Comparison of ENCODE assay signal across 9 mouse cellular contexts in the genomic region with DNA sequence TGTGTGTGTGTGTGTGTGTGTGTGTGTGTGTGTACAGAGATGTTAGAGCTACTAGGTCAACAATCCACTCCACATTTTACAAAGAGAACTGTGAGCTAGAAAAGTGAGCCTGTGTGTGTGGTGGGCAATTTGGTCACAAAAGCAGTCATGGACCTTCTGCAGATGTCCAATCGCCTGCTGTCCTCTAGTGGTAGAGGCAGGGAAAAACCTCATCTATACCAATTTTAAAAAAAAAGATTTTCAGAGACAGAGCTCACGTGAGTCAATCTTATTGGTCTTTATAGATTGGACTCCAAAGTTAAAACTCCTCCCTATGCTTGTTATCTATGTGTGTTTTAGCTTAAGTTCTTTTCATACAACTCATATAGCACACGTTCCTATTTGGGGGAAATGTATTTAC.
DNase-seq lines count a peak whose midpoint lies in the region; ATAC-seq and TF ChIP-seq lines count a peak whose summit lies in the region.
"Had no signal": no experiment of that assay in that cellular context is flagged by ENCODE, and none has a peak within 500 bp of the region (broad histone marks: within the 10 kb centered on the region; RNA-seq: fewer than 3 reads in every experiment).

No protein-coding gene starts in this region.

- peak; percentile 94 for TF ChIP-seq CTCF in cortical plate, adult 2 months (IDR thresholded peaks at IDR 0.05; ENCODE audit: extremely low read depth, insufficient read depth, low read length)

- no peak overlapping the region for H3K4me2 ChIP-seq in liver, embryonic 13.5 days
- no peak overlapping the region for H3K4me2 ChIP-seq in liver, embryonic 12.5 days
- H3K4me2 ChIP-seq: heart, embryonic 13.5 days had no signal

- no peak overlapping the region for H3K9ac ChIP-seq in liver, embryonic 13.5 days
- no peak overlapping the region for H3K9ac ChIP-seq in liver, embryonic 12.5 days
- H3K9ac ChIP-seq: heart, embryonic 13.5 days had no signal

- WGBS in liver, embryonic 13.5 days (ENCODE audit: insufficient replicate concordance), result 6% methylated on average over 3 of the region's 3 CpGs
- WGBS in liver, embryonic 12.5 days (ENCODE audit: insufficient replicate concordance), result 8% methylated on average over 3 of the region's 3 CpGs
- WGBS in limb, embryonic 10.5 days, result 17% methylated on average over 3 of the region's 3 CpGs

- no peak for ATAC-seq in liver, embryonic 13.5 days (ENCODE audit: low read depth)
- ATAC-seq in liver, embryonic 12.5 days, result no peak
- peak; percentile 92 to 94 for ATAC-seq in hematopoietic stem cell, adult 5-6 weeks (replicated peaks in 1 of 2; ENCODE audit: insufficient read depth in 1 of 2, low FRiP score in 2 of 2, low TSS enrichment in 1 of 2, low read depth in 1 of 2, poor library complexity in 2 of 2, severe bottlenecking in 2 of 2)

- no peaks in the 10 kb centered on the region for H3K36me3 ChIP-seq in liver, embryonic 13.5 days
- no peaks in the 10 kb centered on the region for H3K36me3 ChIP-seq in liver, embryonic 12.5 days
- no peaks in the 10 kb centered on the region for H3K36me3 ChIP-seq in limb, embryonic 10.5 days
- H3K36me3 ChIP-seq: heart, embryonic 13.5 days had no signal

- H3K4me3 ChIP-seq in liver, embryonic 13.5 days (replicated peaks), result no peak overlapping the region
- no peak overlapping the region for H3K4me3 ChIP-seq in liver, embryonic 12.5 days
- H3K4me3 ChIP-seq in cortical plate, adult 2 months (ENCODE audit: insufficient read depth, low read length), result no peak overlapping the region
- no peak overlapping the region for H3K4me3 ChIP-seq in limb, embryonic 10.5 days
- H3K4me3 ChIP-seq: heart, embryonic 13.5 days had no signal

- H3K27me3 ChIP-seq in liver, embryonic 13.5 days, result no peaks in the 10 kb centered on the region
- no peaks in the 10 kb centered on the region for H3K27me3 ChIP-seq in liver, embryonic 12.5 days (replicated peaks)
- no peaks in the 10 kb centered on the region for H3K27me3 ChIP-seq in limb, embryonic 10.5 days (ENCODE audit: low read depth, poor library complexity, severe bottlenecking)
- H3K27me3 ChIP-seq: heart, embryonic 13.5 days had no signal

- DNase-seq in liver, embryonic 13.5 days, result peak; percentile 1
- DNase-seq in NIH3T3 (ENCODE audit: low read depth), result peak; percentile 87
- DNase-seq in limb, embryonic 10.5 days (ENCODE audit: low spot score), result peak; percentile 46
- peak; percentile 24 for DNase-seq in neural tube, embryonic 10.5 days (ENCODE audit: extremely low spot score, low spot score)
- DNase-seq in urinary bladder, postnatal 10 days (ENCODE audit: low spot score), result no peak

- TF ChIP-seq POLR2A in cortical plate, adult 2 months (IDR thresholded peaks at IDR 0.05; ENCODE audit: extremely low read depth, insufficient read depth, low read length), result no peak

- H3K9me3 ChIP-seq in liver, embryonic 13.5 days (replicated peaks), result no peaks in the 10 kb centered on the region
- no peaks in the 10 kb centered on the region for H3K9me3 ChIP-seq in liver, embryonic 12.5 days (replicated peaks)
- no peaks in the 10 kb centered on the region for H3K9me3 ChIP-seq in limb, embryonic 10.5 days (replicated peaks)
- H3K9me3 ChIP-seq: heart, embryonic 13.5 days had no signal

- H3K27ac ChIP-seq in liver, embryonic 13.5 days, result no peak overlapping the region
- H3K27ac ChIP-seq in liver, embryonic 12.5 days, result no peak overlapping the region
- H3K27ac ChIP-seq in cortical plate, adult 2 months (ENCODE audit: insufficient read depth, low read length), result no peak overlapping the region
- H3K27ac ChIP-seq in limb, embryonic 10.5 days, result no peak overlapping the region
- H3K27ac ChIP-seq: heart, embryonic 13.5 days had no signal

- no peaks in the 10 kb centered on the region for H3K4me1 ChIP-seq in liver, embryonic 13.5 days (replicated peaks)
- H3K4me1 ChIP-seq in liver, embryonic 12.5 days, result no peaks in the 10 kb centered on the region
- no peaks in the 10 kb centered on the region for H3K4me1 ChIP-seq in cortical plate, adult 2 months (ENCODE audit: control insufficient read depth, insufficient read depth, low read length)
- no peaks in the 10 kb centered on the region for H3K4me1 ChIP-seq in limb, embryonic 10.5 days
- H3K4me1 ChIP-seq: heart, embryonic 13.5 days had no signal

Comparison
In these comparisons a context has a peak if more than half of its experiments do, and no peak if none do; other contexts are left out.
1. ATAC-seq: peak in hematopoietic stem cell, adult 5-6 weeks (2 of 2); none in liver, embryonic 13.5 days (single experiment) and liver, embryonic 12.5 days (single experiment).